Mouse (Mus musculus): ENCODE results near the gene Camta1.

The Camta1 gene

DNA sequence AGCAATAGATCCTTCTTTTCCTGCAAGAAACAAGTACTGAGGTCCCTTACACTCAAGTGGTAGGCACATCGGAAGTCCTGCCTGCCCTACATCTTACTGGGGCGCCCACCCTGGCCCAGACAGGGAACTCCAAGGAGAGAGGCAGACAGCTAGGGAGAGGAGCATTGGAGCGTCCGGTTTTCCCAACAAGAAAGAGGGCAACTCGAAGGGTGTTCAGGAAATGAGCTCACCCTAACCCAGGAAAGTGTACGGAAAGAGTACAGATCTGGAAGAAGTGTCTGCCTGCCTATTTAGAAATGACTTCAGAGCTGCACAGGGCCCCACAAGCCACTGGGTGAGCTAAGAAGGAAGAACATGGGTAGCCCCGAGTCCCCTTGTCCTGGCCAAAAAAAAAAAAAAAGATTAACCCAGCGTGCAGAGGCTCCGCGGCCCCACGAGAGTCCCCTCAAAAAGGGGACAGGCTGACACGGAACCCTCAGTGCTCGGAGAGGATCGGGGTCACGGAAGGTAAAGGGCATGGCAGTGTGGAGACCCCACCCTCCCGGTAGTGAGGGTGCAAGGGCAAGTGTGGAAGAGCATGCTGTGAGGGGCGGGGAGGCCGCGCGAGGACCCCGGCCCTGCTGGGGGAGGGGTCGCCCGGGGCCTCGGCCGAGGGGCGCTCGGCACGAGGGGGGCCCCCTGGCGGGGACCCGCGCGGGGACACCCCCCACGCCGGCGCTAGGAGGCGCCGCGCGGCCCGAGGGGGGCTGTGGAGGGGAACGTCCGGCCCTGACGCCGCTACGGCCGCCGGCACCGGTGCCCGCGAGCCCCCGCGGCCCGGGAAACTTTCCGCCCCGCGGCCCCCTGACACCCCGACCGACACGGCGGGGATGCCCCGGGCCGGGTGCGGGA lies 990 bp downstream of the Camta1 start:
- DNase-seq = peak; percentile 56

GRCm38 (mm10) chr4:151859275-151859674 lies 2.4 kb downstream of the Camta1 start:
- DNase-seq = no peak

DNA sequence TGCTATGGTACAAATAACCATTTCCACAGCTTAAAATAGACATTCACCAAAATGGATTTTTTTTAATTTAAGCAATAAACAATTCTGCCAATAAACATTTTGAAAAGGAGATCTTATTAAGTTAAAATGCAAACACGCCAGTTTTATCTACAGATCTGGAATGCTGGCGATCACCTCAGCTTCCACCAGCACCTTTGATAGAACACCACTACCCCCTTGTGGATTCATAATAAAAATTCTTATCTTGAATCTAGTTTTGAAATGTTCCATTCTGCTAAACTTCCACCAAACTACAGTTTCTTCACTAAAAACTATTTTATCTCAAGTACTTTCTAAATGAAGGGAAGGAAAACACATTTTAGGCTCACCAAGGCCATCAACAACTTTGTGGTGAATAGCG lies 7.7 kb downstream of the Camta1 start:
- no peak for DNase-seq

DNA sequence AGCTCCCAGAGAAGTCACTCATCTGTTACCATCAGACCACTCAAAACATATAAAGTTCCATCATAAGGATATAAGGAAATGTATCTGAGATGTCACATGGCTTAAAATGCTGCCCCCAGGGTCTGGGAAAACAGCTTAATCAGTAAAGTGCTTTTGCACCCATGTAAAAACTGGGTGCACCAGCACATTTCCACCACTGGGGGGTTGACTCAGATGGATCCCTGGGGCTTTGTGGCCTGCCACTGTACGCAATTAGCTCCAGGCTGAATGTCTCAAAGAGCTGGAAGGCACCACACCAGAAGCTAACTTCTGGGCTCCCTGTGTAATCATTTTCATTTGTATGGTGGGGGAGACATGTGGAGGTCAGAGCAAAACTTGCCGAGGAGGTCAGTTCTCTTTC lies 10.5 kb downstream of the Camta1 start:
- DNase-seq = peak; percentile 74

GRCm38 (mm10) chr4:151842591-151842990 lies 19.1 kb downstream of the Camta1 start:
- no peak for DNase-seq

- no peak for DNase-seq
Observed at GRCm38 (mm10) chr4:151838518-151838917, 23.2 kb downstream of the Camta1 start.

GRCm38 (mm10) chr4:151835860-151836259 lies 25.8 kb downstream of the Camta1 start:
- no peak for DNase-seq

GRCm38 (mm10) chr4:151834536-151834935 lies 27.1 kb downstream of the Camta1 start:
- no peak for DNase-seq

- DNase-seq = no peak
Observed at GRCm38 (mm10) chr4:151833940-151834449, 27.7 kb downstream of the Camta1 start.

GRCm38 (mm10) chr4:151827840-151828239 lies 33.8 kb downstream of the Camta1 start:
- DNase-seq = no peak

- DNase-seq = no peak
Observed at GRCm38 (mm10) chr4:151827356-151827755, 34.3 kb downstream of the Camta1 start.

- DNase-seq = no peak
Observed at GRCm38 (mm10) chr4:151823963-151824362, 37.7 kb downstream of the Camta1 start.

DNA sequence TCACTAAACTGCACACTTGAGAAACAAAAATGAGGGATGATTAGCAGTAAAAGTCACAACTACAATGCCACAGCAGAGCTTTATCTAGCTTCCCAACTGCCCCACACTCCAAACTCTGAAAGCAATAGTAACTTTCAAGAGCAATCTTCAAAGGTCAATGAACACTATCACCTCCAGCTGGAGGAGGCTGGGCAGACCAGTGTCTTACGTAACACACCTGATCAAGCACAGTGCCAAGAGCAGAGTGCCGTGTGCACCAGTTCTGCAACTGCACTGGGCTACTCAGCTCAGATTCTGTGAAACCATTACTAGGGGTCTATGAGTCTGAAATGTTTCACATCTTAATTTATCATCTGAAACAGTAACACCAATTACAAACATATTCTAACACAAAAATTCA lies 38.7 kb downstream of the Camta1 start:
- peak; percentile 20 for DNase-seq

GRCm38 (mm10) chr4:151817981-151818766 lies 43.5 kb downstream of the Camta1 start:
- no peak for DNase-seq

GRCm38 (mm10) chr4:151813711-151814110 lies 48.0 kb downstream of the Camta1 start:
- DNase-seq = no peak

GRCm38 (mm10) chr4:151805685-151806084 lies 56.0 kb downstream of the Camta1 start:
- DNase-seq = no peak

DNA sequence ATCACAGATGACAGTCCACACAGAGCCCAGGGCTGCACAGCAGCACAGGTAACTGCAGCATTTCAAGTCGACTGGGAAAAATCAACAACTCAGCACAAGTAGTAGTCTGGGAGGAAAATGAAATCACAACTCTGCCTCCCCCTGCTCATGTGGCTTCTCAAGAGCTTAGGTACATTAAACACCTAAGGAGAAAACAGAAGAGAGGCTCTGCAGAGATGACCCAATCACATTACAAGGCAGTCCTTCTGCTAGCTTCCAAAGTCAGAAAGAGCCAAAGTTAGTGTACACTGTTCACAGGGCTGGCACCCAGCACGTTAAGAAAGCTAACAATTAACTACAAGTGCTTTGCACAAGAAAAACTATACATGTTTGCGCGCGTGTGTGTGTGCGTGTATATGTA lies 56.6 kb downstream of the Camta1 start:
- no peak for DNase-seq

- DNase-seq = no peak
Observed at GRCm38 (mm10) chr4:151804208-151804607, 57.5 kb downstream of the Camta1 start.

DNA sequence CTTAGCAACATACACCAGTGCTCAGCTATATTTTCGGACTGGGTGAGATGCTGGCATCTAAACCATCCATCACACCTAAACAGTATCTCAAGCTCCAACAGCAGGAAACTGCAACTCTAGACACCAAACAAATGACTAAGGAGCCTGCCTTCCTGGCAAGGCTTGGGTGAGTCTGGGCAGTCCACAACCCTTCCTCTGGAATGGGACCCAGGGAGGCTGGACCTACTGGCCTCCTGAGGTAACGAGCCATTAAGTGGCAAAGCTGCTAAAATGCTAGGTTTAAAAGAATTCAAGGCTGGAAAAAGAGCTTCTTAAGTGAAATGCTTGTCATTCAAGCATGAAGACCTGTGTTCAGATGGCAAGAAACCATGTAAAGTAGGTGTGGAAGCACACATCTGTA lies 63.0 kb downstream of the Camta1 start:
- no peak for DNase-seq

DNA sequence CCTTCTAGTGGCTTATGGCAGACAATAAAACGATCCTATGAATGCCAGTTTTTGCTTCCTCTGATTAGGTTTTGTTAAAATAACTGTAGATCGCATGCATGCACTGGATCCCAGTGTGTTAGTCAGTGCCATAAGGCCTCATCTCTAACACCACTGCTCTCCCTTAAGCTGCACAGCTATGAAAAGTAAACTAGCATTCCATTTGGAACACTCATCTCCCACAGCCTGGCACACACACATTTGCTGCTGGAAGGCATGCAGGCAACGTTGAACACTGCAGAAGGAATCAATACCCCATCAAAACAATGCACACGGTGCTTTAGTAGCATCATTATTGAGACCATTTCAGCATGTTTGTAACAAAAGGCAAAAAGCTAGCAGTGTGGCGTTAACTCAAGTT lies 68.0 kb downstream of the Camta1 start:
- DNase-seq = no peak

DNA sequence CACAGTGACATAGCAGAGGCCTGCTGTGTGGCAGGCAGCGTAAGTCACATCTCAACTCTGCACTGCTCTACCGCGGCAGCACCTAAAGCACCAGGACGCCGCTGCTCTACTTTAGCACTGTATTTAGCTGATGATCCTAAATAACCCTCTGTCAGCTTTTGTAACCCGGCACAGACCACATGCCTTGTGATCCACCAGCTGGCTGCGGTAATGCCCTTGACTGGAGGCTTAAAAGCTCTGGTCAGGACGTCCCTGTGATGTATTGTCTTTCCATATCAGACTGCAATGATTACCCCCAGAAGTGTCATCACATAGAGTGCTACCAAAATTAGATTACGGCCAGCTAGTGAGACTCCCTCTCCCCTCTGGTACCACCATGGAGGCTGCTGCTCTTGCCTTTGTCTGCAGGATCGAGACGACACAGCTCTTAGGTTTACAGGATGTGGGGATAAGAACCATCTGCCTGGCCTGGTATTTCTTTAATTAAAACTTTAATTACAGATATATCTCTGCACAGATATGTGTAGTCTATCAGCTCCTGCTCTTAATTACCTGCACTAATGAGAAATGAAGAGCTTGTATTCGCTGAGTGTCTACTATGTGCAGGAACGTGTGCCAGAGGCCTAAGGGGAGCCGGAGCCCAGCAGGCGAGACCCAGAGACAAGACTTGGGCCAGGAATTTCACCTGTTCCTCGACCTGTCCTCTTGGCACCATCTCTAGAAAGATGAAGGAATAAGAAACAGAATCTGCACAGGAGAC lies 74.5 kb downstream of the Camta1 start:
- DNase-seq = no peak

- DNase-seq = peak; percentile 31
Observed at GRCm38 (mm10) chr4:151780511-151780910, 81.2 kb downstream of the Camta1 start.

GRCm38 (mm10) chr4:151779962-151780459 lies 81.7 kb downstream of the Camta1 start:
- no peak for DNase-seq
